Mouse (Mus musculus) brown adipose tissue, adult 24 weeks (tissue): Measurements from ENCODE around the gene Zfp354a. TPM values are rescaled to one million over a fixed set of nuclear protein-coding genes. Genes with fewer than 3 reads are reported as not detected.
"Not testable (repeated sequence)": the region's sequence is repeated elsewhere in the genome, so short reads cannot be mapped to it uniquely, and the experiment has no call there.

Experiments
- H3K27ac ChIP-seq: fragments of 200-500 bp; replicated peaks from 2 replicates; pipeline ENCODE4 v1.5.1; 2012; ENCODE audit warnings: low read depth, mild to moderate bottlenecking, low read length
- H3K4me1 ChIP-seq: fragments of 200-500 bp; 2 replicates; pipeline ENCODE4 v1.6.1; 2012; ENCODE audit warnings: low read length, mixed read lengths; ENCODE audit not compliant: control insufficient read depth, insufficient read depth, insufficient read length
- H3K4me3 ChIP-seq: fragments of 200-500 bp; 2 replicates; pipeline ENCODE4 v1.5.1; 2012; ENCODE audit warnings: low read depth, mild to moderate bottlenecking, low read length, moderate library complexity; ENCODE audit not compliant: insufficient read depth
- polyA plus RNA-seq: library from polyadenylated mRNA; stranded (reverse); fragments of >200 nt; gene quantifications from 2 replicates; pipeline ENCODE4 v1.2.4, GENCODE M21; 2012; ENCODE audit not compliant: missing spikeins, insufficient read depth, insufficient read length

The Zfp354a gene
- polyA plus RNA-seq = 1.6 and 2.6 TPM in 2 replicates

- Histone ChIP-seq H3K4me1 (no peaks in the 10 kb centered on the region), H3K4me3 (peak within 1 kb of the TSS; percentile 90), H3K27ac (no peak within 1 kb of the TSS)
Observed at GRCm38 (mm10) chr11:51059151-51059571, at the start of gene Zfp354a. Zfp354a (plus strand) TSS chr11:51059257.

GRCm38 (mm10) chr11:51011821-51012220, 47.2 kb upstream of the Zfp354a start:
- Histone ChIP-seq H3K4me1 (no peaks in the 10 kb centered on the region), H3K4me3 (no peak overlapping the region), H3K27ac (no peak overlapping the region)

GRCm38 (mm10) chr11:51013936-51014335, 45.1 kb upstream of the Zfp354a start, which contains the start of gene Olfr54:
Olfr54 (plus strand) TSS chr11:51014236.
- Histone ChIP-seq H3K4me1 (no peaks in the 10 kb centered on the region), H3K4me3 (no peak within 1 kb of the TSS), H3K27ac (no peak within 1 kb of the TSS)

- Histone ChIP-seq H3K4me1 (no peaks in the 10 kb centered on the region), H3K4me3 (no peak overlapping the region), H3K27ac (no peak overlapping the region)
Observed at GRCm38 (mm10) chr11:51016341-51016740, 42.7 kb upstream of the Zfp354a start.

GRCm38 (mm10) chr11:51026811-51027210, 32.2 kb upstream of the Zfp354a start:
- not testable (repeated sequence) for H3K4me1 ChIP-seq, H3K27ac ChIP-seq, H3K4me3 ChIP-seq

- not testable (repeated sequence) for H3K4me3 ChIP-seq, H3K27ac ChIP-seq, H3K4me1 ChIP-seq
Observed at GRCm38 (mm10) chr11:51029381-51029780, 29.7 kb upstream of the Zfp354a start.

- Histone ChIP-seq H3K27ac (no peak overlapping the region), H3K4me3 (no peak overlapping the region), H3K4me1 (no peaks in the 10 kb centered on the region)
Observed at GRCm38 (mm10) chr11:51030225-51030624, 28.8 kb upstream of the Zfp354a start.

- H3K4me1 ChIP-seq = no peaks in the 10 kb centered on the region
- H3K4me3 ChIP-seq = no peak overlapping the region
- no peak overlapping the region for H3K27ac ChIP-seq
Observed at GRCm38 (mm10) chr11:51032851-51033250, 26.2 kb upstream of the Zfp354a start.

GRCm38 (mm10) chr11:51034141-51034540, 24.9 kb upstream of the Zfp354a start:
- H3K4me3 ChIP-seq, H3K4me1 ChIP-seq, H3K27ac ChIP-seq: not testable (repeated sequence)

- Histone ChIP-seq H3K4me3 (no peak overlapping the region), H3K27ac (no peak overlapping the region), H3K4me1 (no peaks in the 10 kb centered on the region)
Observed at GRCm38 (mm10) chr11:51035951-51036350, 23.1 kb upstream of the Zfp354a start.

- H3K4me3 ChIP-seq, H3K27ac ChIP-seq, H3K4me1 ChIP-seq: not testable (repeated sequence)
Observed at GRCm38 (mm10) chr11:51044776-51045175, 14.3 kb upstream of the Zfp354a start.

- H3K4me1 ChIP-seq, H3K27ac ChIP-seq, H3K4me3 ChIP-seq: not testable (repeated sequence)
Observed at GRCm38 (mm10) chr11:51047809-51048208, 11.2 kb upstream of the Zfp354a start, which contains the start of gene Olfr1375. Olfr1375 (plus strand) TSS chr11:51048109.

- H3K4me3 ChIP-seq = no peak overlapping the region
Observed at GRCm38 (mm10) chr11:51051678-51052077, 7.4 kb upstream of the Zfp354a start.

GRCm38 (mm10) chr11:51053230-51053629, 5.8 kb upstream of the Zfp354a start:
- Histone ChIP-seq H3K4me1 (no peaks in the 10 kb centered on the region), H3K4me3 (no peak overlapping the region), H3K27ac (no peak overlapping the region)

More at GRCm38 (mm10) chr11:51051678-51052077, 7.4 kb upstream of the Zfp354a start:
- Histone ChIP-seq H3K4me1 (no peaks in the 10 kb centered on the region), H3K27ac (no peak overlapping the region)

- peak overlapping the region; percentile 90 for H3K4me3 ChIP-seq
- H3K4me1 ChIP-seq = no peaks in the 10 kb centered on the region
- no peak overlapping the region for H3K27ac ChIP-seq
Observed at GRCm38 (mm10) chr11:51059640-51060039, 583 bp downstream of the Zfp354a start.

GRCm38 (mm10) chr11:51060981-51061380, 1.9 kb downstream of the Zfp354a start:
- no peak overlapping the region for H3K4me3 ChIP-seq
- no peaks in the 10 kb centered on the region for H3K4me1 ChIP-seq
- no peak overlapping the region for H3K27ac ChIP-seq
